Mouse (Mus musculus): Measurements from ENCODE around the gene Ptpn20.

Gene Ptpn20

GRCm38 (mm10) chr14:33673350-33674087 lies 84.5 kb downstream of the Ptpn20 start:
- DNase-seq (ENCODE audit: extremely low read depth, insufficient read length, low spot score), result no peak

DNA sequence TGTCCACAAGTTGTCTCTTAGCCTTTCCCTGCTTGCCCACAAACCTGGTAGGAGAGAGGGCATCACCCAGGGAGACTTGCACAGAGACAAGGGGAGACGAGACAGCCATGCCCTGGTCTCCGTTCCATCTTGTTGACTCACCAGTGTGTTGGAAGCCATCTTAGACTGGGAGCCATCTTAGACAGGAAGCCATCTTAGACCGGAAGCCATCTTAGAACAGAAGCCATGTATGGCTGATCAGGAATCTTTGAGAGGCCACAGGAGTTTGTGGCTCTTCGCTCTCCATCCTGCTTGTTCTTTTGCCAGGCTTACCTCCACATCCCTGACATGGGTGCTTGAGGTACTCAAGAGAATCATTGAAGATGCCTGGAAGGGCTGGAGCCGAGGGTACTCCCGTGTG lies 89.0 kb downstream of the Ptpn20 start:
- no peak for DNase-seq (ENCODE audit: extremely low read depth, insufficient read length, low spot score)

GRCm38 (mm10) chr14:33678740-33679139 lies 89.7 kb downstream of the Ptpn20 start:
- DNase-seq (ENCODE audit: extremely low read depth, insufficient read length, low spot score), result no peak

DNA sequence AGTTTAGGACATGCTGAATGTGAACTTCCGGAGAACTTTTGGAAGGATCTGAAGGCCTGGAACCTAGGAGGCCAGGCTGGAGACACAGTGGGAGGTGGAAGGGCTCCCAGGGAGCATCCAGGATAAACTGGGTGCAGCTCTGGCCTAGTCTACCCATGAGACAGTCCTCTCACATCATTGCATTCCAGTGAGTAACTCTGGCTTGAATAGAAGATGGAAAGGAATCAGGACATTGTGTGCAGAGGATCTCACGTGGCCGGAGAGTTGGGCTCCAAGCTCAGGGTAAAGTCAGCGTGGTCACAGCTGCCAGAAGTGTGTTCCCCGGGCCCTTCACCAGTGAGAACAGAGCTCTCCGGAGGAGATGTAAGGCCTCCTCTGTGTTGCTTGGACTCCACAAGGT lies 91.6 kb downstream of the Ptpn20 start:
- no peak for DNase-seq (ENCODE audit: extremely low read depth, insufficient read length, low spot score)

DNA sequence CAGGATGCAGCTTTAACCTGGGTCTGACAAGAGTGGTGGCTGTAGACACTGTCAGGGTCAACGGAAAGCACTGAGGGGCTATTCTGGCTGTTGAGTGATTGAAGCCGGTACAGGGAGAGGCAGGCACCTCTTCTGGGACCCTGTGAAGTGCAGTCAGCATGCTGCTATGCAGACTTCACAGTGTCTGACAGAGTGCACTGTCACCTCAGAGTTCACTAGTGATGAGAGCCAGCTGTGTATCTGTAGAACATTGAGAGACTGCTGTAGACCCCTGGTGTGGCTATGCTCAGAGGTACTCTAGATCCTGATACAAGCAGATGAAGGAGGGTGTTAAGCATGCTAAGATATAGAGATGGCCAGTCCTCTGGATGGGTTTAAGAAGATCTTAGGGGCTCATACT lies 93.8 kb downstream of the Ptpn20 start:
- DNase-seq (ENCODE audit: extremely low read depth, insufficient read length, low spot score), result no peak

DNA sequence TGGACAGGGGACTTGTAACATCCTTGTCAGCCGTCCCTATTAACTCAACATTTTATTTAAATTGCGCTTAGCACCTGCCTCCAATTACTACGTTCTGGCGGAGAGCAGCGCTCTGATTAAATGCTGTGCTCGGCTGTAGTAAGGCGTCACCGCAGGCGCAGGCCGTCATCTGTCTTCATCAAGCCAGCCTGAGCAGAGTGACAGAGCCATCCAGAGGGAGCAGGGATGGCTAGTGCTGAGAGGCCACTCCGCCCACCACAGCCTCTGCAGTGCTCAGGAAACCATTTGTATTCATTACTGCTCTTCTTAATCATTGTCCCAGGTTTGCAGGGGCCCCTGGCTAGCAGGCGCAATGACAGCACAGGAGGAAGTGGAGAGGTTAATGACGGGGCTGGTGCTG lies 94.7 kb downstream of the Ptpn20 start:
- DNase-seq (ENCODE audit: extremely low read depth, insufficient read length, low spot score), result no peak

DNA sequence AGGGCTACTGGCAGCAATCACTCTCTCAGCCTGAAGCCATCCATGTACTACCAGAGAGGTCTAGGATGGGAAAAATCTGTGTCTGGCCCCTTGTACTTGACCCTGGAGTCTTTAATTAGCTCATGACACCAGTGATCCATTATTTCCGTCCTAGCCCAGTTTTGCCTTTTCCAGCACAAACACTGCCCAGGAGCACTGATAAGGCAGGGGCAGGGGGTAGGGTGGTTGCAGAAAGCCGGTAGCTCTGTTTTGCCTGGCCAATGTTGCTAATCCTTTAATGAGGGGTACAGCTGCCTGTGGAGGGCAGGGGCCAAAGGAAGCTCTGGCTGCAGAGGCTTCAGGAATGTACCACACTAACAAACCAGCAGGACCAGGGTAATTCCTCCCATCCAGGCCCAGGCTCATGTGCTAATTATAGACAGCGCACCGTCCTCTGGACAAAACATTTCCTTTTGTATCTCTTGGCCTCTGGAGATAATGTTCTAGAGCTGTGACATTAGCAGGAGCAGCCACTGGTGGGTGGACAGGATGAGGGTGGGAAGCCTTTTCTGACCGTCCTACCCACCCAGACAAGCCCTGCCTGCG lies 98.5 kb downstream of the Ptpn20 start:
- DNase-seq (ENCODE audit: extremely low read depth, insufficient read length, low spot score), result no peak

DNA sequence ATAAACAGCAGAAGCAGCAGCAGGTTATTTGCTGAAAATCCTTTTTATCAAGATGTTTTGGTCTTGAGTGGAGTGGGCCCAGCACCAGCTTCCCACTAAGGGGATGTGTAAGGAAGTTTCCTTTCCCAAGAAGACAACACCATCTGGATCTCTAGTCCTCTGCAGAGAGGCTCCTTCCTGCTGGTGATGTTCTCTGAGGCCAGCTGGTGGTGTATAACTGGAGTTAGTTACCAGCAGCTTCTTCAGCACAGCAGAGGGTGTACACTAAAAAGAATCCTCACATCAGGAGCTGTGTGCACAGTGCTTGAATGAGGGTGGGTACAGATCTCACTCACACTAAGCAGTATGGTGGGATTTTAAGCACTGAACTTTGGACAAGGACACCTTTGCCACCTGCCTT lies 100.0 kb downstream of the Ptpn20 start:
- no peak for DNase-seq (ENCODE audit: extremely low read depth, insufficient read length, low spot score)

All from 3134 (cell line).